Mouse (Mus musculus) myocyte (in vitro differentiated cells): ENCODE measurements around the gene Cd320.
"Not testable (repeated sequence)": the region's sequence is repeated elsewhere in the genome, so short reads cannot be mapped to it uniquely, and the experiment has no call there.

Experiments used
- MAX ChIP-seq: IDR thresholded peaks from one replicate; pipeline ENCODE4 v1.6.1; 2011; ENCODE audit warnings: low read depth, mild to moderate bottlenecking, control low read depth
- POLR2A ChIP-seq: IDR thresholded peaks from one replicate; pipeline ENCODE4 v1.6.1; 2011; ENCODE audit warnings: low read depth, mild to moderate bottlenecking, control low read depth, moderate library complexity; ENCODE audit not compliant: insufficient read length
- TCF3 ChIP-seq: IDR thresholded peaks from one replicate; pipeline ENCODE4 v1.6.1; 2011; ENCODE audit warnings: low read depth, control low read depth; ENCODE audit not compliant: insufficient read length

- TF ChIP-seq MAX, TCF3, POLR2A: not testable (repeated sequence)
These were observed 44.9 kb downstream of the Cd320 start for GRCm38 (mm10) chr17:33887802-33888201.
